Mouse (Mus musculus): ENCODE results near the gene 2310030G06Rik. TPM values are rescaled to one million over a fixed set of nuclear protein-coding genes. Genes with fewer than 3 reads are reported as not detected.

2310030G06Rik gene
- polyA plus RNA-seq, 1 experiment from 2014 or later = 14.2 TPM

DNA sequence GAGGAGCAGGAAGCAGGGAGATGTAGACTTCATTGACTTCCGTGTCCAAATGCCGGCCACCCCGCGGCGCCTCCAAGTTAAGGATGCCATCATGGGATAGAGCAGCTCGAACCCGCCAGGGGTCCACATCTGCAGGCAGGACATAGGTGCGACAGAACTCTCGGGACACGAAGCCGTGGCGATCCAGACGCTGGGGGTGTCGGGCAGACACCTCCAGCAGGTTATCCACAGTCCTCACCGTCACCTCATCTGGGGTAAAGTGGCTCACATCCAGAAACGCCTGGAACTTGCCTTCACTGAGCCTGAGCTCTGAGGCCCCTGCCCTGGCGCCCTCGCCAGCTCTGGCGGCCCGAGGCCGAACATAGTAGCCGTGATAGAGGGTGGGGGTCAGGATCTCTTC is 5.0 kb upstream of the 2310030G06Rik start, which contains the start of gene Cryab:
TSS of gene Cryab (plus strand) at position 3 of the 400 bp plus-strand sequence.
- WGBS = 66% methylated on average over 22 of the region's 22 CpGs
- peak within 1 kb of the TSS; percentile 47; the same call in 1 of the 2 replicates for H3K4me2 ChIP-seq (ENCODE audit: low read depth, low read length)
- no peaks in the 10 kb centered on the region for H3K9me3 ChIP-seq (replicated peaks; ENCODE audit: control insufficient read depth, low read length)
- H3K4me3 ChIP-seq (replicated peaks; ENCODE audit: low read length) = peak within 1 kb of the TSS; percentile 1; the same call in 1 of the 2 replicates
- peak within 1 kb of the TSS; percentile 58; the same call in 1 of the 2 replicates for H3K9ac ChIP-seq (ENCODE audit: low read length)
- peak within 1 kb of the TSS; percentile 82; the same call in 1 of the 2 replicates for H3K27ac ChIP-seq (ENCODE audit: low read length)
- peaks cover 12% of the 10 kb centered on the region for H3K4me1 ChIP-seq (ENCODE audit: control insufficient read depth, insufficient read depth, low read length)
- ATAC-seq (ENCODE audit: insufficient read depth, low FRiP score) = no peak
- no peaks in the 10 kb centered on the region for H3K36me3 ChIP-seq (ENCODE audit: control insufficient read depth, insufficient read depth, low read length)
- H3K27me3 ChIP-seq (ENCODE audit: control insufficient read depth, insufficient read depth, low read length) = no peaks in the 10 kb centered on the region

DNA sequence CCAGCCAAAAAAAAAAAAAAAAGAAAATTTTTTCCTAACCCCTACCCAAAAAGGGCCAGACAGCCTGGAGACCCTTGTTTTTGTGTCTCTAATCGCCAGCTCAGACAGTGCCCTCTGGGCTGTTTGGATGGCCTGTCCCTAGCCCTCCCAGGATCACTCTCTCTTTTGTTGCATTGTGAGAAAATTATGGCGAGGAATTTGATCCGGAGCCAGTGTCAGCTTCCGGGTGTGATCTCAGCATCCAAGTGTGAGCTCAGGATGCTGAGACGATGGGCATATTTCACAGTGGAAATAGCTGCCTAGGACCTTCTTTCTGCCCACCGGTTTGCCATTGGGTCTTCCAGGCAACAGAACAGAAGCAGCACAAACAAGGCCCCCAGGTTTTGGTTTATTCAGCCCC is 4.4 kb upstream of the 2310030G06Rik start:
- Histone ChIP-seq H3K4me2 (ENCODE audit: low read depth, low read length) (no peak overlapping the region), H3K9me3 (replicated peaks; ENCODE audit: control insufficient read depth, low read length) (no peaks in the 10 kb centered on the region), H3K9ac (ENCODE audit: low read length) (no peak overlapping the region), H3K27ac (ENCODE audit: low read length) (no peak overlapping the region), H3K4me1 (ENCODE audit: control insufficient read depth, insufficient read depth, low read length) (peaks cover 12% of the 10 kb centered on the region), H3K27me3 (ENCODE audit: control insufficient read depth, insufficient read depth, low read length) (no peaks in the 10 kb centered on the region), H3K4me3 (replicated peaks; ENCODE audit: low read length) (no peak overlapping the region), H3K36me3 (ENCODE audit: control insufficient read depth, insufficient read depth, low read length) (no peaks in the 10 kb centered on the region)
- 73% methylated on average over 6 of the region's 6 CpGs for WGBS
- no peak for ATAC-seq (ENCODE audit: insufficient read depth, low FRiP score)

DNA sequence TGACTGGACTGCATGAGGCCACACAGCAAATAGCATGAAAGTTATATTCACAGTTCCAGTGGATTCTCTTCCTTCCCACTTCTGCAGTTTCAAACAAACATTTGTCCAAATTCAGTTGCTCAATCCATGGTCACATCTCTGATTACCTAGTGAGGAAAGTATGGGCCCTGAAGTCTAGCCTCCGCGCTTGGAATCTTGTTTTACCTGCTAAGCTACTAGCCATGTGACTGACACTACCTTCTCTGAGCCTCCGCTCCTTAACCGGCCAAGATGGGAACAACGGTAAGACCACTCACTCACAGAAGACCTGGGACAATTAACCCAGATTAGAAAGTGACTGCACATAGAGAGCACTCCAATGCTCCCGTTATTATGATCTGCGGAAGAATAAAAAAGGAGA is 530 bp downstream of the 2310030G06Rik start:
- no peaks in the 10 kb centered on the region for H3K9me3 ChIP-seq (replicated peaks; ENCODE audit: control insufficient read depth, low read length)
- no peaks in the 10 kb centered on the region for H3K4me1 ChIP-seq (ENCODE audit: control insufficient read depth, insufficient read depth, low read length)
- no peaks in the 10 kb centered on the region for H3K27me3 ChIP-seq (ENCODE audit: control insufficient read depth, insufficient read depth, low read length)
- H3K4me3 ChIP-seq (replicated peaks; ENCODE audit: low read length) = peak overlapping the region; percentile 50
- 10% methylated on average over 7 of the region's 7 CpGs for WGBS
- no peaks in the 10 kb centered on the region for H3K36me3 ChIP-seq (ENCODE audit: control insufficient read depth, insufficient read depth, low read length)
- peak; percentile 69 for ATAC-seq (ENCODE audit: insufficient read depth, low FRiP score)
- peak overlapping the region; percentile 84 for H3K27ac ChIP-seq (ENCODE audit: low read length)
- H3K4me2 ChIP-seq (ENCODE audit: low read depth, low read length) = peak overlapping the region; percentile 53
- peak overlapping the region; percentile 68 for H3K9ac ChIP-seq (ENCODE audit: low read length)

DNA sequence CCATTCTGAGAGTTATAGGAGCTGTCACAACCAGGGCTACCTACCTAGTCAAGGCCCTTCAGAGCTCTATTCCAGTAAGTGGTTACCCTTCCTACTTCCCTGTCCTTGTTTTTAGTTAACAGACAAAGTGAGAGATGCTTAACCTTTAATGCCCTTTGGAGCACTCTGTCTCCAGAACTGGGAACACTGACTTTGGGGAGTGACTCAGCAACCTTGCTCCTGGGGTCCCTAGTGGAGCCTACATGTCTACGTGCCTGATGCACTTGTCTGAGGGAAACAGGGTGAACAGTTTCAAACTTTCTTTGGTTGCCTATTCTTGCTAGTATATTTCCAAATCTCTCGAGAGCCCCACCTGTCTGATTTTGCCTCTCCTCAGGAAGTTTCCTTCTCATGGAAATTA is 3.6 kb downstream of the 2310030G06Rik start:
- no peak overlapping the region for H3K4me2 ChIP-seq (ENCODE audit: low read depth, low read length)

DNA sequence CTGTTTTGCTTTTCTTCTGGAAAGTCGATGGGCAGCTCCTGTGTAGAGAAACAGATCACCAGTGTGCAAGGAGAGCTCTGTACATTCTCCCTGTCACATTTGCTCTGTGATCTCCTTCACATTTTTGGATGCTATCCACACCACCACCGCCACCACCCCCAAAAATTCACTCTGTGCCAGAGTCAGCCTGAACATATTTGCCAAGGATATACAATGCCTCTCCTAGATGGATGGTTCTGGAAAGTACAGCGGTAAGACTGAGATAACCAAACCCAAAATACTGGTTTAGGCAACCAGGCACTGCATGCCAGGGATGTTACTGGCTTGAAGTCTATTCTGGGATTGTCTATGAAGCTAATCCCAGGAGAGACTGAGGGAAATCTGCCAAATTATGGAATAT is 4.1 kb downstream of the 2310030G06Rik start:
- Histone ChIP-seq H3K27ac (ENCODE audit: low read length) (no peak overlapping the region), H3K9me3 (replicated peaks; ENCODE audit: control insufficient read depth, low read length) (no peaks in the 10 kb centered on the region), H3K4me1 (ENCODE audit: control insufficient read depth, insufficient read depth, low read length) (peaks cover 6% of the 10 kb centered on the region), H3K36me3 (ENCODE audit: control insufficient read depth, insufficient read depth, low read length) (no peaks in the 10 kb centered on the region), H3K27me3 (ENCODE audit: control insufficient read depth, insufficient read depth, low read length) (no peaks in the 10 kb centered on the region), H3K4me2 (ENCODE audit: low read depth, low read length) (no peak overlapping the region), H3K4me3 (replicated peaks; ENCODE audit: low read length) (no peak overlapping the region), H3K9ac (ENCODE audit: low read length) (no peak overlapping the region)
- ATAC-seq (ENCODE audit: insufficient read depth, low FRiP score) = no peak
- 78% methylated on average over 3 of the region's 3 CpGs for WGBS

More for the DNA sequence above, 3.6 kb downstream of the 2310030G06Rik start:
- Histone ChIP-seq H3K27ac (ENCODE audit: low read length) (no peak overlapping the region), H3K9me3 (replicated peaks; ENCODE audit: control insufficient read depth, low read length) (no peaks in the 10 kb centered on the region), H3K36me3 (ENCODE audit: control insufficient read depth, insufficient read depth, low read length) (no peaks in the 10 kb centered on the region), H3K27me3 (ENCODE audit: control insufficient read depth, insufficient read depth, low read length) (no peaks in the 10 kb centered on the region), H3K9ac (ENCODE audit: low read length) (no peak overlapping the region), H3K4me3 (replicated peaks; ENCODE audit: low read length) (no peak overlapping the region), H3K4me1 (ENCODE audit: control insufficient read depth, insufficient read depth, low read length) (peaks cover 6% of the 10 kb centered on the region)
- no peak for ATAC-seq (ENCODE audit: insufficient read depth, low FRiP score)
- 63% methylated on average over 2 of the region's 2 CpGs for WGBS

DNA sequence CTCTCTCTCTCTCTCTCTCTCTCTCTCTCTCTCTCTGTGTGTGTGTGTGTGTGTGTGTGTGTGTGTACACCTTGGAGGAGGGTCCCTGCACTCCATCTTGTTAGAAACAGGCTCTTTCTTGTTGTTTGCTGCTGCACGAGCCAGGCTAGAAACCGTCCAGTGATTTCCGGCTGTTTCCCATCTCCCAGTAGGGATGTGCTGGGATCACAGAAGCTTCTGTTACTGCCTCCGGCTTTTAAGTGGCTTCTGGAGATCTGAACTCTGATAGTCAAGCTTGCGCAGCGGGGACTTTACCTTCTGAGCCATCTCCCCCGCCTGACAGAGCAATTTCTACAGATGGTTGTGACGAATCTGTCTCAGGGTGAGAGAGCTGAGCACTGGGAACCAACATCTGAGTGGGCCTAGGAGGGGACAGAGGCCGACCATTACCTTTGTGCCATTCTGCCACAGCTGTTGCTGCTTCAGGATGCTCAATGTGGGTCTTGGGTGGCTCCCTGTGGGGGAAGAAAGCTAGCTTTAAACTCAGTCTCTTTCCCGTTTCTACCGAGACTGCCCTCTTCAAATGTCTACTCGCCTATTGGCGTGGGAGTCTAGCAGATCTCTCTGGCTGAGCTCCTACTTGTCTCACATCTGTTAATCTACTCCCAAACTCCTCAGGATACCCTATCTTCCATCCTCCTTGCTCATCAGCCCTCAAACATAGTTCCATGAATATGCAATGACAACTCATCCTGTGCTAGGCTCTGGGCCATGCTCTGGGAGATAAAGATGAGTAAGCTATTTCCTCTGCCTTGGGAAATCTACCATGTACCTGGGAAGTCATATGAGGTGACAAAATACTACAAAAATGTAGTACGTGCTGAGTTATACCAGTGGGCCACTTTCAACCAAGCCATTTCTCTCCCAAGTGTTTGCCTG is 5.2 kb downstream of the 2310030G06Rik start:
- no peak overlapping the region for H3K9ac ChIP-seq (ENCODE audit: low read length)
- ATAC-seq (ENCODE audit: insufficient read depth, low FRiP score) = no peak
- no peaks in the 10 kb centered on the region for H3K9me3 ChIP-seq (replicated peaks; ENCODE audit: control insufficient read depth, low read length)
- H3K36me3 ChIP-seq (ENCODE audit: control insufficient read depth, insufficient read depth, low read length) = no peaks in the 10 kb centered on the region
- 85% methylated on average over 14 of the region's 14 CpGs for WGBS
- H3K4me3 ChIP-seq (replicated peaks; ENCODE audit: low read length) = no peak overlapping the region
- H3K27me3 ChIP-seq (ENCODE audit: control insufficient read depth, insufficient read depth, low read length) = no peaks in the 10 kb centered on the region
- H3K27ac ChIP-seq (ENCODE audit: low read length) = no peak overlapping the region
- H3K4me2 ChIP-seq (ENCODE audit: low read depth, low read length) = no peak overlapping the region
- H3K4me1 ChIP-seq (ENCODE audit: control insufficient read depth, insufficient read depth, low read length) = peaks cover 6% of the 10 kb centered on the region

DNA sequence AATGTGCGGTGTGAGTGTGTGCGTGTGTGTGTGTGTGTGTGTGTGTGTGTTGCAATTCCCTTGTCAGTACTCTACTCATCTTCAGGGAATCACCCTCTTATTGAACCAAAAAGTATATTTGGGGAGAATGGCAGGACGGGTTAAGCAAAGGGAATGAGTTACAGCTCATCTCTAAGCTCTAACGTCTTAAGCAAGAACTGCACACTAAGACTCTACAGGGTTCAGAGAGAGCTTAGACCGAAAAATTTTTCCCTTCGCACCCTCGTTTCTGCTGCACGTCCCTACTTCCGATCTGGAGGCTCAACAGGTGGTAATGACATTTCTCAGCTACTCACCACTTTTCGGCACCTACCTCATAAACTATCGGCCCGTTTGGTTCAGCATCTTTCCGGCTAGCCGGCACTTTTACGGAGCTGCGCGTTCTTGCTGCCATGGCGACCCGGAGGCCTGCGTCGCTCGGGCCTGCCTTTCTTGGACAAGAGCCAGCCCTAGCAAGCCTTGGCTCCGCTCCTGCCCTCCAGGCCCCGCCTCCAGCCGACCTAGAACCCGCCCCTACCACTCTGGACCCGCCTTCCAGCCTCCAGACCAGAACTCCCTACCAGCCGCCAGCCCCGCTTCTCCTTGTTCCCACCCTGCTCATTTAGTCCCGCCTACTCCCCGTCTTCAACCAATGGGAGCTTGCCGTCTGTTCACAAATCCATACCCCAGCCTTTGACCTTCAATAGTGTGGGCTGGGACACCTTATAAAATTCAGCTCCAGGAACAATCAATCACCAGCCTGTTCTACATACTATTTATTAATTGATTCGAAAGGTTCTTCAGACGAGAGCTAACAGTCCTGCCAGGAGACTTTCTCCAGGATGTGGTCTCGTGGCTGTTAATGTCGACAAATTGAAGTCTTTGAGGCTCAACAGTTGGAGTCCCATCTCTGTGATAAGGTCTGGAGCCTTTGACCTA is 7.1 kb downstream of the 2310030G06Rik start, which contains the start of gene Dixdc1:
TSS of gene Dixdc1 (minus strand) at position 604 of the 957 bp plus-strand sequence.
- WGBS = 10% methylated on average over 36 of the region's 36 CpGs
- peak; percentile 99 for ATAC-seq (ENCODE audit: insufficient read depth, low FRiP score)
- Histone ChIP-seq H3K4me3 (replicated peaks; ENCODE audit: low read length) (peak within 1 kb of the TSS; percentile 43), H3K4me1 (ENCODE audit: control insufficient read depth, insufficient read depth, low read length) (peaks cover 6% of the 10 kb centered on the region), H3K27ac (ENCODE audit: low read length) (no peak within 1 kb of the TSS), H3K27me3 (ENCODE audit: control insufficient read depth, insufficient read depth, low read length) (no peaks in the 10 kb centered on the region), H3K4me2 (ENCODE audit: low read depth, low read length) (peak within 1 kb of the TSS; percentile 62), H3K9me3 (replicated peaks; ENCODE audit: control insufficient read depth, low read length) (no peaks in the 10 kb centered on the region), H3K36me3 (ENCODE audit: control insufficient read depth, insufficient read depth, low read length) (no peaks in the 10 kb centered on the region), H3K9ac (ENCODE audit: low read length) (no peak within 1 kb of the TSS)

DNA sequence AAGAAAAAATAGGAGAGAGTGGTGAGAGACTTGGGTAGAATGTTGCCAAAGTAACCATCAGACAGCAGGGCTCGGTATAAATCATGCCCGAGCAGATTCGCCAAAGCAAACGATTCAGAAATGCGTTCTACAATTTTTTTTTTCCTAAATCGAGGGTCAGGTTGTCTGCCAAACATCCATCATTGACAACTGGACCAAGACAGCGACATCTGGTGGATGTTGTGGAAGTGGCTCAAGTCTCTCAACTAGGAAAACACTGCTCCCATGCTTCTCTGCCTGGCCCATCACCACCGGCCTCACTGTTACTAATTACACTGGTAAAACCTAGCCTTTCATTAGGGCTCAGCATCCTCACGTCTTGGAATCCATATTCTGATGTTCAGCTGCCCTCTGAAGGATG is 11.3 kb downstream of the 2310030G06Rik start:
- WGBS = 2% methylated on average over 9 of the region's 9 CpGs

More for the DNA sequence above, 11.3 kb downstream of the 2310030G06Rik start:
- Histone ChIP-seq H3K4me1 (ENCODE audit: control insufficient read depth, insufficient read depth, low read length) (peaks cover 6% of the 10 kb centered on the region), H3K9ac (ENCODE audit: low read length) (no peak overlapping the region), H3K27me3 (ENCODE audit: control insufficient read depth, insufficient read depth, low read length) (no peaks in the 10 kb centered on the region), H3K36me3 (ENCODE audit: control insufficient read depth, insufficient read depth, low read length) (no peaks in the 10 kb centered on the region), H3K9me3 (replicated peaks; ENCODE audit: control insufficient read depth, low read length) (no peaks in the 10 kb centered on the region), H3K4me2 (ENCODE audit: low read depth, low read length) (no peak overlapping the region), H3K27ac (ENCODE audit: low read length) (no peak overlapping the region), H3K4me3 (replicated peaks; ENCODE audit: low read length) (no peak overlapping the region)
- no peak for ATAC-seq (ENCODE audit: insufficient read depth, low FRiP score)
